ENCODE assay signal across 7 mouse cellular contexts in genomic region chr4:116555413-116556300, GRCm38 (mm10). TPM values are rescaled to one million over a fixed set of nuclear protein-coding genes. Genes with fewer than 3 reads are reported as not detected.
DNase-seq lines count a peak whose midpoint lies in the region; ATAC-seq lines count a peak whose summit lies in the region.

Gene Tmem69, minus strand, starts transcription at chr4:116555936.

- peak; percentile 80 to 96 for DNase-seq in adrenal gland, adult (ENCODE audit: inconsistent age in 2 of 2, low spot score in 1 of 2)
- DNase-seq in embryo, embryonic 10 days (ENCODE audit: low spot score): peak; percentile 87
- DNase-seq in gastrocnemius, postnatal 14 days: peak; percentile 72
- peak; percentile 92 for DNase-seq in intestine, embryonic 14.5 days (ENCODE audit: low spot score)
- peak; percentile 78 to 86 for DNase-seq in left cerebral cortex, postnatal 14 days (ENCODE audit: low spot score in 2 of 2)
- peak; percentile 78 for DNase-seq in mesoderm, embryonic 11.5 days (ENCODE audit: low read depth, low spot score)
- peak; percentile 64 to 70 for DNase-seq in right cerebral cortex, postnatal 36 days (ENCODE audit: low spot score in 2 of 2)

- no peaks in the 10 kb centered on the region for H3K27me3 ChIP-seq in intestine, embryonic 14.5 days (replicated peaks; ENCODE audit: control insufficient read depth, insufficient read depth, low read length)

- intact Hi-C loops in gastrocnemius, postnatal 14 days (cut with DNase I; ENCODE audit: low total_unique reads): no loop called here
- intact Hi-C loops in left cerebral cortex, postnatal 14 days (cut with DNase I): loop anchor here (10.0 kb wide), 1 partner anchor 391 kb away; the partner anchor contains the start of gene Tspan1

- H3K9ac ChIP-seq in intestine, embryonic 14.5 days (ENCODE audit: low read length): peak within 1 kb of the TSS; percentile 69

- H3K9me3 ChIP-seq in intestine, embryonic 14.5 days (ENCODE audit: control insufficient read depth, low read length): no peaks in the 10 kb centered on the region

- H3K4me1 ChIP-seq in intestine, embryonic 14.5 days (replicated peaks; ENCODE audit: control insufficient read depth, insufficient read depth, low read length): peaks cover 7% of the 10 kb centered on the region; the same call in 1 of the 2 replicates

- no peak for ATAC-seq in intestine, embryonic 14.5 days (replicated peaks; ENCODE audit: low FRiP score, low TSS enrichment, low read depth)

- peak within 1 kb of the TSS; percentile 70 for H3K4me3 ChIP-seq in intestine, embryonic 14.5 days (ENCODE audit: low read depth, low read length)

- peak within 1 kb of the TSS; percentile 91 for H3K27ac ChIP-seq in intestine, embryonic 14.5 days (ENCODE audit: low read depth)

- peak within 1 kb of the TSS; percentile 75 for H3K4me2 ChIP-seq in intestine, embryonic 14.5 days (ENCODE audit: low read length)

- 4% methylated on average over 23 of the region's 23 CpGs for WGBS in intestine, embryonic 14.5 days

- peaks cover 16% of the 10 kb centered on the region for H3K36me3 ChIP-seq in intestine, embryonic 14.5 days (ENCODE audit: control insufficient read depth, insufficient read depth, low read length)

RNA-seq across cellular contexts. Expression of gene Tmem69, which starts in this region (rescaled TPM):
- 10 to 100 TPM; 16.7 to 17.5 TPM for total RNA-seq in gastrocnemius, postnatal 14 days (2021)
- polyA plus RNA-seq in intestine, embryonic 14.5 days (2014; fragmentation: Nextera tagmentation; extraction: Ambion mirVana): 25.2 and 25.5 TPM in 2 replicates
- 10 to 100 TPM; 10.2 to 11.3 TPM for total RNA-seq in left cerebral cortex, postnatal 14 days (2021)
